Mouse (Mus musculus) Patski (cell line): Measurements from ENCODE around the gene 1700003E16Rik. TPM values are rescaled to one million over a fixed set of nuclear protein-coding genes. Genes with fewer than 3 reads are reported as not detected.

Experiments used
- ATAC-seq: fragments of 100-300 bp; one replicate; pipeline ENCODE4 v1.8.0; 2021
- CTCF ChIA-PET: fragments of 350-600 bp; sonication (Branson Sonifier 250); formaldehyde crosslinking; loops from one replicate; lab custom pipeline; 2022; ENCODE audit warnings: inconsistent platforms; lab: Charles Lee
- POLR2A ChIA-PET: fragments of 350-600 bp; sonication (Branson Sonifier 250); formaldehyde crosslinking; loops from one replicate; lab custom pipeline; 2022; ENCODE audit warnings: antibody characterized with exemption, inconsistent platforms; lab: Charles Lee
- DNase-seq: peaks from one replicate; pipeline ENCODE4 v3.0.0-alpha.2; 2011; ENCODE audit warnings: low read depth, low spot score
- H3K27me3 ChIP-seq: fragments of 371-371 bp; one replicate; pipeline ENCODE4 v1.5.1; 2021
- CTCF ChIP-seq: fragments of 100-300 bp; IDR thresholded peaks from one replicate; pipeline ENCODE4 v1.5.1; 2021
- in situ Hi-C: fragments of 300-500 bp; cut with MboI; formaldehyde crosslinking; loops from 3 replicates; pipeline ENCODE4 v1.11.1; 2018; ENCODE audit warnings: low pct_unique_long_range_greater_than_20kb, mixed read lengths
- polyA plus RNA-seq: library from polyadenylated mRNA; unstranded; gene quantifications from one replicate; pipeline ENCODE4 v1.2.3, GENCODE M21; 2021

1700003E16Rik gene
- polyA plus RNA-seq, 1 experiment from 2014 or later: 5.9 TPM

GRCm38 (mm10) chr6:83124851-83125312 lies 31.3 kb upstream of the 1700003E16Rik start:
- peak; percentile 84 for DNase-seq
- POLR2A ChIA-PET: interaction anchor here (0.6 to 1.1 kb wide), 5 partner anchors 8 to 501 kb away, joined by 3 to 6 read pairs (median 3); no protein-coding TSS in a partner anchor
- in situ Hi-C loops: no loop called here
- no peak for TF ChIP-seq CTCF
- H3K27me3 ChIP-seq: no peaks in the 10 kb centered on the region
- CTCF ChIA-PET: interaction anchor here (3.0 kb wide), 1 partner anchor 128 kb away, joined by 10 read pairs; no protein-coding TSS in a partner anchor
- no peak for ATAC-seq

GRCm38 (mm10) chr6:83125331-83125730 lies 30.9 kb upstream of the 1700003E16Rik start, which contains the start of gene Ino80b:
Ino80b (minus strand) TSS chr6:83125431.
- TF ChIP-seq CTCF: no peak
- in situ Hi-C loops: no loop called here
- POLR2A ChIA-PET: interaction anchor here (0.6 to 0.9 kb wide), 2 partner anchors 28 to 153 kb away, joined by 3 to 4 read pairs; no protein-coding TSS in a partner anchor

DNA sequence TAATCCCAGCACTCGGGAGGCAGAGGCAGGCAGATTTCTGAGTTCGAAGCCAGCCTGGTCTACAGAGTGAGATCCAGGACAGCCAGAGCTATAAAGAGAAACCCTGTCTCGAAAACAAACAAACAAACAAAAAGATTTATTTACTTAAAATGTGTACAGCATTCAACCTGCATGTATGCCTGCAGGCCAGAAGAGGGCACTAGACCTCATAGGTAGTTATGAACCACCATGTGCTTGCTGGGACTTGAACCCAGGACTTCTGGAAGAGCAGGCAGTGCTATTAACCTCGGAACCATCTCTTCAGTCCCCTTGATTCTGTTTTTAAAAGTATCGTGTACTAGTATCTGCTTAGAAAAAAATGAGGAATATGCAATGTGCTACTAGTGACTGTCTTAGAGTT lies 28.8 kb upstream of the 1700003E16Rik start:
- TF ChIP-seq CTCF: no peak
- ChIA-PET POLR2A (no interaction called here), CTCF (no interaction called here)
- no peak for ATAC-seq
- in situ Hi-C loops: no loop called here
- no peaks in the 10 kb centered on the region for H3K27me3 ChIP-seq
- no peak for DNase-seq

More at GRCm38 (mm10) chr6:83125331-83125730, 30.9 kb upstream of the 1700003E16Rik start, which contains the start of gene Ino80b:
- CTCF ChIA-PET: no interaction called here
- no peaks in the 10 kb centered on the region for H3K27me3 ChIP-seq
- DNase-seq (no peak), ATAC-seq (no peak)

DNA sequence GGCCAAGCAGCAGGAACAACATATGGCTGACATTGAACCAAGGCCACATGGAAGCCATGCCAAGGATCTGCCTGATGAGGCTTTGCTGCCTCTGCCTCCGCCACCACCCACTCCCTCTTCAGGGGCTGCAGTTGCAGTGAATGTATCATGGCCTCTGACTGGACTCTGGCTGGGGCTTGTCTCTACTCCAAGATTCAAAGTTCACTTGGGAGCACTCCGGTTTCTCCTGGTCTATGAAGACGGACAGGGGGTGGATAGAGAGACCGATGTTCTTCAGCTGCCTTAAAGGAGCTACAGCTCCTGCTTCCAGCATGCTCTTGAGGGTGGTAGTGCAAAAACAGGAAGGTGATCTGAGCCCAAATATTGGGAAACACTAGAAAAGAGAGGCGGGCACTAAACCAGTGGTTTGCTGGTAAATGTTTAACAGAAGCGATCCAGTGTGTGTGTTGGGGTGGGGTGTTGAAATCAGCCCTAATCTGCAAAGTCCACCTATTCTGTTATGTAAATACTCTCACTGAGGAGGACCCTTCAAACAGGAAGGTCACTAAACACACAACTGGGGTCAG lies 24.7 kb upstream of the 1700003E16Rik start:
- ATAC-seq (no peak), DNase-seq (no peak)
- no peak for TF ChIP-seq CTCF
- in situ Hi-C loops: no loop called here
- POLR2A ChIA-PET: no interaction called here
- CTCF ChIA-PET: no interaction called here
- no peaks in the 10 kb centered on the region for H3K27me3 ChIP-seq

DNA sequence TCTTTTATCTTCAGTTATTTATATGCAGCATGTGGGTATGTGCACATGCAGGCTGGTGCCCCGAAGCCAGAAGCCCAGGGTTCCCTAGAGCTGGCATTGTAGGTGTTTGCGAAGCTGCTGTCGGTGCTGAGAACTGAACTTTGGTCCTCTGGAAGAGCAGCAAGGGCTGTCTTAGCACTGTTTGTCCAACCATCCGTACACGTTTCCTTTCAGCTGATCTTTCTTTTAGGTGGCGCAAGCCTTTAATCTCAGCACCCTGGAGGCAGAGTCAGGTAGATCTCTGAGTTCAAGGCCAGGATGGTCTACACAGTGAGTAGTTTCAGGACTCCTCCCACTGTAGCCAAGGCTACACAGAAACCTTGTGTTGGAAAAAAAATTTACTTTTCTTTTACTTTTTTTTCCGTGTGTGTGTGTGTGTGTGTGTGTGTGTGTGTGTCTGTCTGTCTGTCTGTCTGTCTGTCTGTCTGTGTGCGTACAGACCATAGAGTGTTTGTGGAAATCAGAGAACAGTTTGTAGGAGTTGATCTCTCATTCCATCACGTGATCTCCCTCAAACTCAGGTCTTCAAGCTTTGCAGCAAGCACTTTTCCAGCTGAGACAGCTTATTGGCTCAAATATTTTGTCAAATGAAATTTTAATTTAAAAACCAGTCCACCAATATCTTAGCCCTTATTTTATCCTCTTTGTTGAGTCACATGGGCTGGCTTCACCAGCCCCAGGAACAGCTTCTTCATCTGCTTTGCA lies 23.9 kb upstream of the 1700003E16Rik start:
- in situ Hi-C loops: no loop called here
- CTCF ChIA-PET: no interaction called here
- H3K27me3 ChIP-seq: no peaks in the 10 kb centered on the region
- DNase-seq: no peak
- POLR2A ChIA-PET: interaction anchor here (0.7 to 1.1 kb wide), 3 partner anchors 8 to 14 kb away, joined by 6 to 15 read pairs (median 7); no protein-coding TSS in a partner anchor
- TF ChIP-seq CTCF: no peak
- no peak for ATAC-seq

- POLR2A ChIA-PET: no interaction called here
- CTCF ChIA-PET: interaction anchor here (0.6 to 0.7 kb wide), 2 partner anchors 25 to 30 kb away, joined by 3 read pairs; no protein-coding TSS in a partner anchor
- in situ Hi-C loops: no loop called here
- TF ChIP-seq CTCF: no peak
- DNase-seq: no peak
- no peak for ATAC-seq
- no peaks in the 10 kb centered on the region for H3K27me3 ChIP-seq
These were observed 22.0 kb upstream of the 1700003E16Rik start for GRCm38 (mm10) chr6:83134226-83134625.

DNA sequence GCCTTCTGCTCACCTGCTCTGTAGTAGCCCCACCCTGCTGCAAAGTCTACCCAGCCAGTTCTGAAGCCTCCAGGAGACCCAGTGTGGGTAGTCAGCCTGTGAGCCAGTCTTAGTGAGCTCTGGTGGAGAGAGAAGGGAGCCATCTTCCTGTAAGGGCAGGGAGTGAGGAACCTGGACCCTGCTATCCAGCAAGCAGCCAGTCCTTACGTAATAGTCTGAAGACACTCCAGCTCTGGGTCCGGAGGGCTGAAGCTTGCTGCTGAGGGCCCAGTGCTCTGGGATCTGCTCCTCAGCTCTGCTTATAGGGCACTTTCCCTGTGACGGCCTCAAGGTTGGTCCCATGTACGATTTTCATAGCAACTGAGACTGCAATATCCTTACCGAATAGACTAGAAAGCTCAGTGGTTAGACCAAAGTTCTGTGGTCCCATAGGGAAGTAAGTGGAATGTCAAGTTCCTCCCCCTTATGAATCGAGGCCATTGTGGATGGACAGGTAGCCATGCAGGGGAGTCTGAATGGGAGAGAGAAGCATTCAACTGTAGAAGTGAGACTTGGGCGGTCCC lies 21.2 kb upstream of the 1700003E16Rik start, which contains the start of gene Rtkn:
Gene Rtkn (plus strand): TSS at position 513 of the 563 bp plus-strand sequence.
- DNase-seq (no peak), ATAC-seq (no peak)
- ChIA-PET CTCF (no interaction called here), POLR2A (interaction anchor here (0.8 to 1.2 kb wide), 2 partner anchors 14 to 57 kb away, joined by 3 read pairs; partner anchors contain the start of gene Pcgf1)
- in situ Hi-C loops: no loop called here
- TF ChIP-seq CTCF: no peak
- no peaks in the 10 kb centered on the region for H3K27me3 ChIP-seq

DNA sequence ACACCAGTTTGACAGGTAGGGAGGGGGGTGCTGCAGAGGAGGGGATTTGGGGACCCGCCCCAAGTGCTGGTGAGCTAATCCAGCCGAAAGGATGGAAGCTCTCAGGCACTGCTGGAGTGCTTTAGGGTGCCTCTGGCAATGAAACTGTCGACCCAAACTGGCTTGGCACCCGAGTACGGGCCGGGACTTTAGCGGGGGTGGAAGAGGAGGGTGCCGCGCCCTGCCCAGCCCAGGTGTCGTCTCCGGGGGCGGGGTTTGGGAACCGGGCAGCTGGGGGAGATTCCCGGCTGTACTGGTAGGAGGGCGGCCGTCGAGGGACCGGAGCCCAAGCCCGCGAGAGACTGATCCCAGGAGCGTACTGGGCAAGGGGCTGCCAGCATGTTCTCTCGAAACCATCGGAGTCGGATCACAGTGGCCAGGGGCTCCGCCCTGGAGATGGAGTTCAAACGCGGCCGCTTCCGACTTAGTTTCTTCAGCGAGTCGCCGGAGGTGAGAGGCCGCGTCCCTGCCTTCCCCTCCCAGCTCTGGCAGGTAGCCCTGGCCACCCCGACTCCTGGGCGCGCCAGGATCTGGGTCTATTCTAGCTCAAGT lies 20.5 kb upstream of the 1700003E16Rik start:
- no peak for DNase-seq

GRCm38 (mm10) chr6:83136291-83136880 lies 19.8 kb upstream of the 1700003E16Rik start:
- no peaks in the 10 kb centered on the region for H3K27me3 ChIP-seq
- DNase-seq (no peak), ATAC-seq (no peak)
- no peak for TF ChIP-seq CTCF
- ChIA-PET CTCF (interaction anchor here (1.4 kb wide), 1 partner anchor 23 kb away, joined by 3 read pairs; no protein-coding TSS in a partner anchor), POLR2A (interaction anchor here (0.7 to 2.0 kb wide), 9 partner anchors 12 to 59 kb away, joined by 3 to 11 read pairs (median 5); partner anchors contain the start of genes Pcgf1 and Wbp1)
- in situ Hi-C loops: no loop called here

More for the DNA sequence above, 20.5 kb upstream of the 1700003E16Rik start:
- in situ Hi-C loops: no loop called here
- no peaks in the 10 kb centered on the region for H3K27me3 ChIP-seq
- TF ChIP-seq CTCF: no peak
- POLR2A ChIA-PET: interaction anchor here (0.7 to 1.2 kb wide), 2 partner anchors 17 to 58 kb away, joined by 3 read pairs; partner anchors contain the start of gene Pcgf1
- ATAC-seq: no peak
- CTCF ChIA-PET: no interaction called here
